Mouse (Mus musculus) adrenal gland, postnatal 0 days (tissue): Measurements from ENCODE around the gene Otop3. TPM values are rescaled to one million over a fixed set of nuclear protein-coding genes. Genes with fewer than 3 reads are reported as not detected.

ENCODE experiments used
- polyA plus RNA-seq: library from polyadenylated mRNA; unstranded; fragments of >200 nt; fragmentation: Nextera tagmentation; extraction: Ambion mirVana; gene quantifications from 2 replicates; pipeline ENCODE4 v1.2.1, GENCODE M21; 2015

The Otop3 gene
- polyA plus RNA-seq = 0.06 and 0.72 TPM in 2 replicates

DNA sequence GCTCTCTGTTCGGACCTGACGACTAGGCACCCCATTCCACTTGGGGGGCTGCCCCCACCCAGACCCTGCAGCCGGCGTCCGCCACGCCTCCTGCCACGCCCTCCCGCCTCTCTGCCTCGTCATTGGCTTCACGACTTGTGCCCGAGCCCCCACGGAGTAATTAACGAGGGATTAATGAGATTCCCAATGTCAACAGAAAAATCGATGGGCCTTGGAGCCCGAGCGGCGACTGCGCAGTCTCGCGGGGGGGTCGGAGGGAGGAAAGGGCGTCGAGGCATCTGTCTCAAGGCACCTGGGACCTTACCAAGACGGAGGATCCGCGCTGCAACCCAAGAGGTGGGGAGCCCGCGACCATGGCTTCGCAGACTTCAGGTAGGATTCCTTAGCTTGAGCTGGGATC, at the start of gene Otop3:
Otop3 (plus strand) TSS at position 201 of the 400 bp plus-strand sequence.

DNA sequence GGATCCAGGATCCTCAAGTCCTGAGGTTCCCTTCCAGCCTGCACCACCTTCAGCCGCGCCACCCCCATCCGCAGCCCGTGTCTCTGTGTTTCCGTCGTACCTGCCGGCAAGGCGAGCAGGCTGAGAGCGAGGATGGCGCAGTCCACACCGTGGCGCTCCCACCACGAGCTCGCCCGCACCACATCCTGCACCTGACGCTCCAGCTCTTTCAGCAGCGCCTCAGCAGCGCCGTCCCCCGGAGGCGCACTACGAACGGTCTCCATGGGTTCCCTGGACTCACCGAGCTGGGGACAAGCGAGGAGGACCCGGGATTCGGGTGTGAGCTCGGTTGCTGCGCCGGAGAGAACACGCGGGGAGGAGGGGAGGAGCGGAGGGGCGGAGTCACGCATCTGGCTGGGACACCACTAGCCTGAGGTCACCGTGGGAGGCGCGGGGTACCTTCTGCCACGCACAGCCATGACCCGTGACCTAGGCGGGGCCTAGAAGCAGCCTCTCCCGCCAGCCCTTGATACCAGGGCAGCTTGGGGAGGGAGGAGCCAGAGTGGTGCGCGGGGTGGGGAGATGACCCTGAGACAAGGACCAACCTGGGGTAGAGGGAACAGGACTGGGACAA, 37.2 kb upstream of the Otop3 start, which contains the start of gene Fads6:
Fads6 (minus strand) TSS at position 450 of the 613 bp plus-strand sequence.

GRCm38 (mm10) chr11:115306863-115307262, 27.7 kb upstream of the Otop3 start, which contains the start of gene Otop2:
TSS of gene Otop2 (plus strand) at chr11:115307163.

DNA sequence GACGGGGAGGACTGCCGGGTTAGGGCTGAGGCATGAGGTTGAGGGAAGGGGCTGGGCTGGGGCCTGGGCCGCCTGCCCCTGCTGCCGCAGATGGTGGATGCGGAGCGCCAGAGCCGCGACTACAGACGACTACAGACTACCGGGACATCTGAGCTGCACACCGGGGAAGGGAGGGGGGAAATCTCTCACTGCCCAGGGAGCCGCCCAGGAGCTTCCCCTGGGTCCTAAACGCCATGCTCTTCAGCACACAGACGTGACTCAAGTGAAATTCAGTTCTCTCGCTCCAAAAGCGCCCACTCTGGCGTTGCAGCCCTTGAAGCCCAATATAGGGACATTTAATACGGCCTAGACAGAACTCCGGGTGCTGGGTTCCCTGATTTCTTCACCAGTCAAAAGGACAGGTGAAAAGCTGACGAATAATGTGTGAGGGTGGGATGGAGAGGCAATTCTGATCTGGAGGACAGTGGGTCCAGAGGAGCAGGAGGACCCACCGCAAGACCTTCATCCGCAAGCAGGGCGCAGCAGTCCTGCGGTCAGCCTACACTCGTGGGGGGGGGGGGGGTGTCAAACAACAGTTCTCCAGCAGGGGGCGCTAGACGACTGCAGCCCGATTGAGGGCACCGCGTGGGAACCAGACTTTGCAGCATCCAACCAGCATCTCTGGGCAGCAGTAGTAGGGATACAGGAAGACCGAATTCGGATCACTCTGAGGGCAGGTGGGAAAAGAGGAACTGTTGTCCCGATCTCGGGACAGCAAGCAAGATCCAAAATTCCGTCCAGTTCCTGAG, 12.4 kb upstream of the Otop3 start, which contains the start of gene Ush1g:
Ush1g (minus strand) TSS at position 136 of the 788 bp plus-strand sequence.

GRCm38 (mm10) chr11:115367395-115367944, 32.9 kb downstream of the Otop3 start, which contains the start of gene Hid1:
TSS of gene Hid1 (minus strand) at chr11:115367756.

GRCm38 (mm10) chr11:115381743-115382539, 47.4 kb downstream of the Otop3 start, which contains the start of gene Cdr2l:
TSS of gene Cdr2l (plus strand) at chr11:115381916.

Other genes with a start within 250 kb of the Otop3 start
- gene Rab37, start 243.3 kb upstream of the Otop3 start, polyA plus RNA-seq = 0.80 and 1.4 TPM in 2 replicates
- gene Cd300lf, start 200.7 kb upstream of the Otop3 start, polyA plus RNA-seq = 2.1 and 3.0 TPM in 2 replicates
- 38.7 and 39.4 TPM in 2 replicates for gene Slc9a3r1, start 171.4 kb upstream of the Otop3 start, polyA plus RNA-seq
- 10.0 and 10.9 TPM in 2 replicates for gene Tmem104, start 147.2 kb upstream of the Otop3 start, polyA plus RNA-seq
- 20.1 and 32.7 TPM in 2 replicates for gene Nat9, start 146.9 kb upstream of the Otop3 start, polyA plus RNA-seq
- 0.28 and 0.81 TPM in 2 replicates for gene Grin2c, start 67.5 kb upstream of the Otop3 start, polyA plus RNA-seq
- gene Fdxr, start 57.7 kb upstream of the Otop3 start, polyA plus RNA-seq = 197 and 648 TPM in 2 replicates
- 2.4 and 5.1 TPM in 2 replicates for gene Fads6, start 37.1 kb upstream of the Otop3 start, polyA plus RNA-seq
- not detected in 2 replicates for gene Otop2, start 27.6 kb upstream of the Otop3 start, polyA plus RNA-seq
- 0.25 and 0.33 TPM in 2 replicates for gene Ush1g, start 12.7 kb upstream of the Otop3 start, polyA plus RNA-seq
- 20.9 and 34.4 TPM in 2 replicates for gene Hid1, start 33.0 kb downstream of the Otop3 start, polyA plus RNA-seq
- 14.3 and 16.0 TPM in 2 replicates for gene Cdr2l, start 47.2 kb downstream of the Otop3 start, polyA plus RNA-seq
- gene Mrpl58, start 69.0 kb downstream of the Otop3 start, polyA plus RNA-seq = 196 and 213 TPM in 2 replicates
- gene Atp5h, start 85.2 kb downstream of the Otop3 start, polyA plus RNA-seq = 1,031 and 1,050 TPM in 2 replicates
- 24.6 and 37.0 TPM in 2 replicates for gene Kctd2, start 85.4 kb downstream of the Otop3 start, polyA plus RNA-seq
- gene Trim80, start 105.8 kb downstream of the Otop3 start, polyA plus RNA-seq = 0.07 and 0.22 TPM in 2 replicates
- gene Slc16a5, start 127.7 kb downstream of the Otop3 start, polyA plus RNA-seq = 0.79 and 1.4 TPM in 2 replicates
- 5.6 and 7.3 TPM in 2 replicates for gene Armc7, start 140.9 kb downstream of the Otop3 start, polyA plus RNA-seq
- 163 and 190 TPM in 2 replicates for gene Nt5c, start 157.1 kb downstream of the Otop3 start, polyA plus RNA-seq
- 241 and 379 TPM in 2 replicates for gene Jpt1, start 179.7 kb downstream of the Otop3 start, polyA plus RNA-seq
- 772 and 779 TPM in 2 replicates for gene Sumo2, start 201.5 kb downstream of the Otop3 start, polyA plus RNA-seq
- gene Nup85, start 229.7 kb downstream of the Otop3 start, polyA plus RNA-seq = 52.3 and 70.3 TPM in 2 replicates